Mouse (Mus musculus): ENCODE data around the gene Ccl1. TPM values are rescaled to one million over a fixed set of nuclear protein-coding genes. Genes with fewer than 3 reads are reported as not detected.

The Ccl1 gene
- polyA plus RNA-seq, 1 experiment: 1.1 TPM

- no peak for TF ChIP-seq POLR2A (IDR thresholded peaks at IDR 0.05; ENCODE audit: control insufficient read depth, extremely low read depth, insufficient read depth, low read length, poor library complexity)
- no peak for TF ChIP-seq CTCF (IDR thresholded peaks at IDR 0.05; ENCODE audit: borderline replicate concordance, control insufficient read depth, extremely low read depth, insufficient read depth, low read length, poor library complexity)
- H3K4me3 ChIP-seq (ENCODE audit: control insufficient read depth, insufficient read depth, low read length): no peak overlapping the region
- no peaks in the 10 kb centered on the region for H3K36me3 ChIP-seq (ENCODE audit: control insufficient read depth, insufficient read depth, low read length)
- H3K27me3 ChIP-seq (ENCODE audit: control insufficient read depth, insufficient read depth, low read length): no peaks in the 10 kb centered on the region
- no peak for DNase-seq
- WGBS: 84% methylated on average over 8 of the region's 8 CpGs
- no peak overlapping the region for H3K27ac ChIP-seq (ENCODE audit: control insufficient read depth, insufficient read depth, low read length)
- no peaks in the 10 kb centered on the region for H3K4me1 ChIP-seq (replicated peaks; ENCODE audit: control insufficient read depth, insufficient read depth, low read length)
These were observed 79.6 kb downstream of the Ccl1 start for GRCm38 (mm10) chr11:82225936-82226335.

GRCm38 (mm10) chr11:82216531-82216930, 89.0 kb downstream of the Ccl1 start:
- TF ChIP-seq POLR2A (IDR thresholded peaks at IDR 0.05; ENCODE audit: control insufficient read depth, extremely low read depth, insufficient read depth, low read length, poor library complexity): no peak
- TF ChIP-seq CTCF (IDR thresholded peaks at IDR 0.05; ENCODE audit: borderline replicate concordance, control insufficient read depth, extremely low read depth, insufficient read depth, low read length, poor library complexity): no peak
- Histone ChIP-seq H3K4me3 (ENCODE audit: control insufficient read depth, insufficient read depth, low read length) (no peak overlapping the region), H3K27ac (ENCODE audit: control insufficient read depth, insufficient read depth, low read length) (no peak overlapping the region), H3K27me3 (ENCODE audit: control insufficient read depth, insufficient read depth, low read length) (no peaks in the 10 kb centered on the region), H3K36me3 (ENCODE audit: control insufficient read depth, insufficient read depth, low read length) (no peaks in the 10 kb centered on the region), H3K4me1 (replicated peaks; ENCODE audit: control insufficient read depth, insufficient read depth, low read length) (no peaks in the 10 kb centered on the region; the same call in 1 of the 2 replicates)
- no peak for DNase-seq
- whole genome bisulfite sequencing: 75% methylated on average over 2 of the region's 2 CpGs

GRCm38 (mm10) chr11:82214405-82214804, 91.1 kb downstream of the Ccl1 start:
- peak; percentile 5 for DNase-seq
- Histone ChIP-seq H3K4me3 (ENCODE audit: control insufficient read depth, insufficient read depth, low read length) (no peak overlapping the region), H3K27ac (ENCODE audit: control insufficient read depth, insufficient read depth, low read length) (no peak overlapping the region), H3K27me3 (ENCODE audit: control insufficient read depth, insufficient read depth, low read length) (no peaks in the 10 kb centered on the region), H3K36me3 (ENCODE audit: control insufficient read depth, insufficient read depth, low read length) (no peaks in the 10 kb centered on the region), H3K4me1 (replicated peaks; ENCODE audit: control insufficient read depth, insufficient read depth, low read length) (no peaks in the 10 kb centered on the region; the same call in 1 of the 2 replicates)
- 9% methylated on average over 4 of the region's 4 CpGs for WGBS
- TF ChIP-seq POLR2A (IDR thresholded peaks at IDR 0.05; ENCODE audit: control insufficient read depth, extremely low read depth, insufficient read depth, low read length, poor library complexity) (no peak), CTCF (IDR thresholded peaks at IDR 0.05; ENCODE audit: borderline replicate concordance, control insufficient read depth, extremely low read depth, insufficient read depth, low read length, poor library complexity) (no peak)

- WGBS: 97% methylated on average over 2 of the region's 2 CpGs
- Histone ChIP-seq H3K36me3 (ENCODE audit: control insufficient read depth, insufficient read depth, low read length) (no peaks in the 10 kb centered on the region), H3K4me3 (ENCODE audit: control insufficient read depth, insufficient read depth, low read length) (no peak overlapping the region), H3K27ac (ENCODE audit: control insufficient read depth, insufficient read depth, low read length) (no peak overlapping the region), H3K27me3 (ENCODE audit: control insufficient read depth, insufficient read depth, low read length) (no peaks in the 10 kb centered on the region), H3K4me1 (replicated peaks; ENCODE audit: control insufficient read depth, insufficient read depth, low read length) (no peaks in the 10 kb centered on the region)
- DNase-seq: no peak
- TF ChIP-seq POLR2A (IDR thresholded peaks at IDR 0.05; ENCODE audit: control insufficient read depth, extremely low read depth, insufficient read depth, low read length, poor library complexity): no peak
- TF ChIP-seq CTCF (IDR thresholded peaks at IDR 0.05; ENCODE audit: borderline replicate concordance, control insufficient read depth, extremely low read depth, insufficient read depth, low read length, poor library complexity): no peak
These were observed 98.5 kb downstream of the Ccl1 start for GRCm38 (mm10) chr11:82206960-82207488.

GRCm38 (mm10) chr11:82205221-82205620, 100.3 kb downstream of the Ccl1 start:
- no peak overlapping the region for H3K27ac ChIP-seq (ENCODE audit: control insufficient read depth, insufficient read depth, low read length)
- DNase-seq: no peak
- no peaks in the 10 kb centered on the region for H3K36me3 ChIP-seq (ENCODE audit: control insufficient read depth, insufficient read depth, low read length)
- TF ChIP-seq CTCF (IDR thresholded peaks at IDR 0.05; ENCODE audit: borderline replicate concordance, control insufficient read depth, extremely low read depth, insufficient read depth, low read length, poor library complexity): no peak
- TF ChIP-seq POLR2A (IDR thresholded peaks at IDR 0.05; ENCODE audit: control insufficient read depth, extremely low read depth, insufficient read depth, low read length, poor library complexity): no peak
- H3K4me3 ChIP-seq (ENCODE audit: control insufficient read depth, insufficient read depth, low read length): no peak overlapping the region
- no peaks in the 10 kb centered on the region for H3K27me3 ChIP-seq (ENCODE audit: control insufficient read depth, insufficient read depth, low read length)
- WGBS: 86% methylated on average over 6 of the region's 6 CpGs
- H3K4me1 ChIP-seq (replicated peaks; ENCODE audit: control insufficient read depth, insufficient read depth, low read length): no peaks in the 10 kb centered on the region

GRCm38 (mm10) chr11:82203706-82204105, 101.8 kb downstream of the Ccl1 start:
- WGBS: 28% methylated on average over 3 of the region's 3 CpGs
- TF ChIP-seq CTCF (IDR thresholded peaks at IDR 0.05; ENCODE audit: borderline replicate concordance, control insufficient read depth, extremely low read depth, insufficient read depth, low read length, poor library complexity) (no peak), POLR2A (IDR thresholded peaks at IDR 0.05; ENCODE audit: control insufficient read depth, extremely low read depth, insufficient read depth, low read length, poor library complexity) (no peak)
- no peak for DNase-seq
- no peaks in the 10 kb centered on the region for H3K4me1 ChIP-seq (replicated peaks; ENCODE audit: control insufficient read depth, insufficient read depth, low read length)
- no peak overlapping the region for H3K4me3 ChIP-seq (ENCODE audit: control insufficient read depth, insufficient read depth, low read length)
- H3K27ac ChIP-seq (ENCODE audit: control insufficient read depth, insufficient read depth, low read length): no peak overlapping the region
- no peaks in the 10 kb centered on the region for H3K36me3 ChIP-seq (ENCODE audit: control insufficient read depth, insufficient read depth, low read length)
- H3K27me3 ChIP-seq (ENCODE audit: control insufficient read depth, insufficient read depth, low read length): no peaks in the 10 kb centered on the region

GRCm38 (mm10) chr11:82197774-82198173, 107.7 kb downstream of the Ccl1 start:
- DNase-seq: no peak
- H3K4me3 ChIP-seq (ENCODE audit: control insufficient read depth, insufficient read depth, low read length): no peak overlapping the region
- H3K27me3 ChIP-seq (ENCODE audit: control insufficient read depth, insufficient read depth, low read length): no peaks in the 10 kb centered on the region
- TF ChIP-seq CTCF (IDR thresholded peaks at IDR 0.05; ENCODE audit: borderline replicate concordance, control insufficient read depth, extremely low read depth, insufficient read depth, low read length, poor library complexity): no peak
- TF ChIP-seq POLR2A (IDR thresholded peaks at IDR 0.05; ENCODE audit: control insufficient read depth, extremely low read depth, insufficient read depth, low read length, poor library complexity): no peak
- 82% methylated on average over 3 of the region's 3 CpGs for WGBS
- no peak overlapping the region for H3K27ac ChIP-seq (ENCODE audit: control insufficient read depth, insufficient read depth, low read length)
- H3K4me1 ChIP-seq (replicated peaks; ENCODE audit: control insufficient read depth, insufficient read depth, low read length): no peaks in the 10 kb centered on the region
- H3K36me3 ChIP-seq (ENCODE audit: control insufficient read depth, insufficient read depth, low read length): no peaks in the 10 kb centered on the region

Measured in thymus, adult 2 months (tissue).